Mouse (Mus musculus) kidney, adult 2 months (tissue): ENCODE data around the gene Rin3. TPM values are rescaled to one million over a fixed set of nuclear protein-coding genes. Genes with fewer than 3 reads are reported as not detected.

ENCODE experiments used
- DNase-seq: peaks from one replicate; pipeline ENCODE4 v3.0.0; 2021
- H3K27ac ChIP-seq: fragments of 200-500 bp; 2 replicates; pipeline ENCODE4 v1.5.1; 2012; ENCODE audit warnings: low read depth, low read length, control low read depth, inconsistent platforms; ENCODE audit not compliant: insufficient read depth
- H3K27me3 ChIP-seq: fragments of 200-500 bp; replicated peaks from 2 replicates; pipeline ENCODE4 v1.6.1; 2012; ENCODE audit warnings: mild to moderate bottlenecking, moderate library complexity, low read length, inconsistent platforms; ENCODE audit not compliant: control insufficient read depth, insufficient read depth
- H3K36me3 ChIP-seq: fragments of 200-500 bp; 2 replicates; pipeline ENCODE4 v1.6.1; 2012; ENCODE audit warnings: mild to moderate bottlenecking, moderate library complexity, low read length, inconsistent platforms; ENCODE audit not compliant: control insufficient read depth, insufficient read depth
- H3K4me1 ChIP-seq: fragments of 200-500 bp; 2 replicates; pipeline ENCODE4 v1.6.1; 2011; ENCODE audit warnings: low read length; ENCODE audit not compliant: control insufficient read depth, insufficient read depth
- H3K4me3 ChIP-seq: fragments of 200-500 bp; 2 replicates; pipeline ENCODE4 v1.5.1; 2011; ENCODE audit warnings: mild to moderate bottlenecking, low read depth, low read length, control low read depth; ENCODE audit not compliant: insufficient read depth
- CTCF ChIP-seq: fragments of 200-500 bp; conservative IDR thresholded peaks from 2 replicates; pipeline ENCODE4 v1.5.1; 2011; ENCODE audit warnings: low read depth, mild to moderate bottlenecking, control low read depth, low read length, moderate library complexity, mixed read lengths; ENCODE audit not compliant: insufficient read depth, insufficient read length
- POLR2A ChIP-seq: fragments of 200-500 bp; IDR thresholded peaks from one replicate; pipeline ENCODE4 v1.6.1; 2011; ENCODE audit warnings: low read depth, low read length, control low read depth
- WGBS: fragments of 180-500 bp; shearing (Covaris S2); methylation state at CpG from one replicate; pipeline ENCODE4 v1.1.7; 2018; 5-methylcytosine and 5-hydroxymethylcytosine counted together
- polyA plus RNA-seq: library from polyadenylated mRNA; depleted of rRNA; stranded (reverse); fragments of >200 nt; gene quantifications from 2 replicates; pipeline ENCODE4 v1.2.3, GENCODE M21; 2012

Gene Rin3
- polyA plus RNA-seq, 1 experiment: 15.4 TPM

DNA sequence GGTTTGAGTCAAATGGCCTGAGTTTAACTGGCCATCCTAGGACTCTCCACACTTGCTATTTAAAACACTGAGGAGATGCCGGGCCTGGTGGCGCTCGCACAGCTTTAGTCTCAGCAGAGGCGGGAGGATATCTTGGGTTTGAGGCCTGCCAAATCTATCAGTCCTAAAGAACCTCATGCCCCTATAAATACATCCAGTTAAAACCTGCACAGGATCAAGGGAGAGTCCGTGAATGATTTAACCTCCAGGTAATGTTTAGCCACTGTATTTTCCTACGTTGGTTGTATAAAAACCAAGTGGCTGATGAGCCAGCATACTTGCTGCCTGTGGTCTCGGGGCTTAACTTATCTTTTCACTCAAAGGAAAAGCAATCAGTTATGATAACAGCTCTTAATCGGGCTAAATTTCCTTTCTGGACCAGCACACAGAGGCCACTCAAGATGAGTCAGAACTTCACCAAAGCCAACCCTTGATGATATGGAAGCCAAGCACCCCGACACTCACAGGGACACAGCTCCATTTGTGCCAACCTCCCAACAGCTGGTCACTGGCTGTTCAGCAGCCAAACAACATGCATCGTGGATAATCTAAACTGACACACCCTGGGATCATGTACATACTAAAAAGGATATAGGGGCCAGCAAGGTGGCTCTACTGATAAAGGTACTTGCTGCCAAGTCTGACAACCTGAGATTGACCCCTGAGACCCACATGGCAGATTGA is 137.5 kb downstream of the Rin3 start:
- no peaks in the 10 kb centered on the region for H3K27me3 ChIP-seq
- 0 out of 2 replicates have a peak, but pooled peaks cover 4% of the 10 kb centered on the region for H3K36me3 ChIP-seq
- DNase-seq: peak; percentile 88
- H3K4me3 ChIP-seq: peak overlapping the region; percentile 2
- peak overlapping the region; percentile 70 for H3K27ac ChIP-seq
- TF ChIP-seq POLR2A: no peak
- TF ChIP-seq CTCF: no peak
- H3K4me1 ChIP-seq: peaks cover 33% of the 10 kb centered on the region; the same call in 1 of the 2 replicates
- 42% methylated on average over 10 of the region's 10 CpGs for WGBS

DNA sequence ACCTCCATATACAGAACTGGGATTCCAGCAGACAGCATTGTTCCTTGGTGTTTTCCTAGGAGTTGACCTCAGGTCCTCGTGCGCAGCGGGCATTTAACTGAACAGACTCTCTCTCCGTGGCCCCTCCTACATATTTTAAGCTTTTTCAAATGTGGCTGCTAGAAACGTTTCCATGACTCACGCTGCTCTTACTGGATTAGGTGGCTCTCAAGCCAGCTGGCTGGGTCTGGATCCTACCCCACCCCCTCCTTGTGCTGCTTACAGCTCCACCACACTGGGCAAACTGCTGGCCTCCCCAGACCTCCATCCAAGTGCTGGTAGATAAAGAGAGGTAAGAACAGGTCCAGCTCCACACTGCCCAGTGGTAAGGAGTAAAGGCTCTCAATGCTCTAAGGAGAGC is 139.2 kb downstream of the Rin3 start:
- TF ChIP-seq CTCF (no peak), POLR2A (no peak)
- DNase-seq: peak; percentile 81
- H3K27me3 ChIP-seq: no peaks in the 10 kb centered on the region
- peak overlapping the region; percentile 91 for H3K27ac ChIP-seq
- 0 out of 2 replicates have a peak, but pooled peaks cover 1% of the 10 kb centered on the region for H3K36me3 ChIP-seq
- peak overlapping the region; percentile 59 for H3K4me3 ChIP-seq
- H3K4me1 ChIP-seq: peaks cover 30% of the 10 kb centered on the region; the same call in 1 of the 2 replicates
- WGBS: 42% methylated on average over 6 of the region's 6 CpGs

DNA sequence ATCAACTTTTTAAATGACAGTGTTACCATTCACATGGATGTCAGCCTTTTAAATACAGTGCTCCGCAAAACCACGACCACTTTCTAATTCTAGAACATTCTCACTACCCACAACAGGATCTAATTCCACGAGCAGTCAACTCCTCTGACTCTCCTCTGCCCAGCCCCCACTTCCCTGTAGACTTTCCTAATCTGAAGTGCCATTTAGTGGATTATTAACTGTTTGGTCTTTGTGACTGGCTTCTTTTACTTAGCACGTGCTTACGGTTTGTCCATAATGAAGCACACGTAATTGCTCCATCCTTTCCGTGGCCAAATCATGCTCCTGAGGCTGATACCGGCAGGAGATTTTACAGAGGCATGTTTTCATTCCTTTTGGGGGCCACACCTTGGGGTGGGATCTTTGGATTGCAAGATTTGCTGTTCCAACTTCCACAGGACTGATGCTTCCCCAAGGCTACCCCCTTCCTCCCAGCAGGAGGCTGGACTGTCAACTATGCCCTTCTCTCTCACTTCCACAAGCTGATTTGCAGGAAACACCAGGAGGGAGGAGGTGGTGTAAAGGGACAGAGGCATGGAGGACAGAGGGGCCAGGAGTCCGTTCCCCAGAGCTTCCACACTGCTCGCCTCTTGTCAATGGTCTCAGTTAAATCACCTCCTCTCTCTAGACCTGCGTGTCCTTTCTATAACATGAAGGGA is 139.9 kb downstream of the Rin3 start:
- Histone ChIP-seq H3K4me3 (peak overlapping the region; percentile 59), H3K27ac (peak overlapping the region; percentile 91), H3K36me3 (0 out of 2 replicates have a peak, but pooled peaks cover 1% of the 10 kb centered on the region), H3K27me3 (no peaks in the 10 kb centered on the region), H3K4me1 (peaks cover 23% of the 10 kb centered on the region; the same call in 1 of the 2 replicates)
- DNase-seq: peak; percentile 75
- TF ChIP-seq CTCF: no peak
- no peak for TF ChIP-seq POLR2A
- 59% methylated on average over 11 of the region's 11 CpGs for WGBS

DNA sequence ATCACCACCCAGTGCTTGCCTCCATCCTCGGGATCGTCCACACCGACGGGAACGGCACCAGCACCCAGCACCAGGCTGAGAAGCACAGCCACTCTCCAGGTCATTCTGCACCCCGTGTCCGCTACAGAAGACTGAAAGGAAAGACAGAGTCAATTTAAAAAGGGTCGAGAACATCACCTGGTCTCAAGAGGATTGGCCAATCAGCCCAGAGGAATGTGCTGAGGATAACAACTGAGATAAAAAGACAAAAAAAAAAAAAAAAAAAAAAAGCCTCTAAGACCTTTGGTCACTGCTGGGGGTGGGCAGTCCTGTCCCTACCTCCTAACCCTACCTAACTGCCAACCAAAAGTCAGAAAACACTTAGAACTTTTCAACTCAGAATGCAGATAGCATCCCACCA is 140.8 kb downstream of the Rin3 start:
- Histone ChIP-seq H3K27ac (peak overlapping the region; percentile 91), H3K4me3 (peak overlapping the region; percentile 59), H3K27me3 (no peaks in the 10 kb centered on the region), H3K4me1 (peaks cover 19% of the 10 kb centered on the region; the same call in 1 of the 2 replicates), H3K36me3 (0 out of 2 replicates have a peak, but pooled peaks cover 1% of the 10 kb centered on the region)
- WGBS: 73% methylated on average over 8 of the region's 8 CpGs
- peak; percentile 67 for DNase-seq
- no peak for TF ChIP-seq CTCF

DNA sequence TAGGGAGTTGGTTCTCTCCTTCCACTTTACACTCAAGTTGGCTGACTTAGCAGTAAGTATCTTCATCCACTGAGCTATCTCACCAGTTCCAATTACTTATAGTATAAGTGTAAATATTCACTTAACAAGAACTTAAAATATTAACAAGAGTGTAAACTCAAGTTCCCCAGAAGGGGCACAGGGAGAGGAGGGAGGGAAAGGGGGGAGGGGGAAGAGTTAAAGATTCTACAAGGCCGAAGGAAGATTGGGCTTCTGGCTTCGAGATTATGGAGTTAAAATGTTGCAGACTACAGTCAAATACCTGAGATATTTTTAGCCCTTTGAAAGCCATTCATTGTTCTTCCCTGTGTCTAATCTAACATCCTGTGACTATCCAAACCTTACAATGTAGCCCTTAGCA is 141.6 kb downstream of the Rin3 start:
- no peak overlapping the region for H3K4me3 ChIP-seq
- 29% methylated on average over 2 of the region's 2 CpGs for WGBS
- H3K27me3 ChIP-seq: no peaks in the 10 kb centered on the region
- H3K27ac ChIP-seq: no peak overlapping the region
- TF ChIP-seq CTCF (no peak), POLR2A (no peak)
- 0 out of 2 replicates have a peak, but pooled peaks cover 1% of the 10 kb centered on the region for H3K36me3 ChIP-seq
- peaks cover 18% of the 10 kb centered on the region; the same call in 1 of the 2 replicates for H3K4me1 ChIP-seq
- no peak for DNase-seq

DNA sequence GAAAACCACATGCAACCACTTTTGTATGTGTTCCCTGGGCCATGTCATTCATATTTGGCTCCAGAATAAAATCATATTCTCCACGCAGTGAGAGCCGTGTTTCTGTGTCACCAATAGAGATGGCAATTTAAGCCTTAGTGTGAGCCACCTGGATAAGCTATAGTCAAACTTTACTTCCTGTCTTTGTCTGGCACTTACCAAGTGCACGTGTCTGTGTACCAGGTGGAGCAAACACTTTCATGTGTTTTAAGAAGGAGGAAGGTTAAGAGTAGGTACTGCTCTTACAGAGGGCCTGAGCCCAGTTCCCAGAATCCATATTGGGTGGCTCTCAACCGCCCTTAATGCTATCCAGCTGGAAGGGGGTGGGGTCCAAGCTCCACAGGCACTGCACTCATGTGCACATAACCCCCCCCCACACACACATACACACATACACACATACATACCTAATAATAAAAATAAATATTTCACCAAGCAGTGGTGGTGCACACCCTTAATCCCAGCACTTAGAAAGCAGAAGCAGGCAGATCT is 142.3 kb downstream of the Rin3 start:
- WGBS: 77% methylated on average over 4 of the region's 4 CpGs
- TF ChIP-seq POLR2A (no peak), CTCF (no peak)
- H3K27me3 ChIP-seq: no peaks in the 10 kb centered on the region
- 0 out of 2 replicates have a peak, but pooled peaks cover 1% of the 10 kb centered on the region for H3K36me3 ChIP-seq
- no peak overlapping the region for H3K4me3 ChIP-seq
- H3K4me1 ChIP-seq: peaks cover 12% of the 10 kb centered on the region; the same call in 1 of the 2 replicates
- no peak for DNase-seq
- no peak overlapping the region for H3K27ac ChIP-seq

DNA sequence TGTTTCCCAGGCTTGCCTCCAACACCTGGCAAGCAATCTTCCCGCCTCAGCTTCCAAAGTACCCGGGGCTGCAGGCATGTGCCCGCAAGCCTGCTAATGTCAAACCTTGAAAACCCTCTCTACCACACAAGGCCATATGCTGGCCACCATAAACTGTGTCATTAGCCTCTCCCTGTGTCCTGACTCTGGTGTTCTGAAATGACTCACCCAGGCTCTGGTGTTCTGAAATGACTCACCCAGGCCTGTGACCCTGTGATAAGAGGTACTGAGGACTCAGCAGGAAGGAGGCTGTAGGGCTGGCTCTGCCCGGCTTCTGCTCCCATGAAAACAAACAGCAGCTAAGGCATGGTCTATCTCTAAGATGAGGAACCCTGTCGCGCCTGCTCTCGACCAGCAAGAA is 143.4 kb downstream of the Rin3 start:
- Histone ChIP-seq H3K27ac (no peak overlapping the region), H3K4me3 (no peak overlapping the region), H3K27me3 (no peaks in the 10 kb centered on the region), H3K4me1 (peaks cover 8% of the 10 kb centered on the region; the same call in 1 of the 2 replicates), H3K36me3 (0 out of 2 replicates have a peak, but pooled peaks cover 1% of the 10 kb centered on the region)
- TF ChIP-seq CTCF (no peak), POLR2A (no peak)
- DNase-seq: no peak
- WGBS: 90% methylated on average over 7 of the region's 7 CpGs
